Mouse (Mus musculus): Measurements from ENCODE around the gene Gm4871.
"Not testable (repeated sequence)": the region's sequence is repeated elsewhere in the genome, so short reads cannot be mapped to it uniquely, and the experiment has no call there.

Gm4871 gene

GRCm38 (mm10) chr5:145032391-145032790 lies at the start of gene Gm4871:
Gene Gm4871 (minus strand): TSS chr5:145032754.
- not testable (repeated sequence) for DNase-seq (ENCODE audit: low spot score)

GRCm38 (mm10) chr5:145081866-145082613 lies 49.5 kb upstream of the Gm4871 start:
- peak; percentile 52 for DNase-seq (ENCODE audit: low spot score)

GRCm38 (mm10) chr5:145075081-145075480 lies 42.5 kb upstream of the Gm4871 start:
- no peak for DNase-seq (ENCODE audit: low spot score)

GRCm38 (mm10) chr5:145071342-145071741 lies 38.8 kb upstream of the Gm4871 start:
- no peak for DNase-seq (ENCODE audit: low spot score)

GRCm38 (mm10) chr5:145069707-145070106 lies 37.2 kb upstream of the Gm4871 start:
- peak; percentile 78 for DNase-seq (ENCODE audit: low spot score)

GRCm38 (mm10) chr5:145068863-145069262 lies 36.3 kb upstream of the Gm4871 start:
- no peak for DNase-seq (ENCODE audit: low spot score)

- DNase-seq (ENCODE audit: low spot score), result no peak
These were observed 32.3 kb upstream of the Gm4871 start for GRCm38 (mm10) chr5:145064765-145065340.

GRCm38 (mm10) chr5:145059524-145059923 lies 27.0 kb upstream of the Gm4871 start:
- DNase-seq (ENCODE audit: low spot score), result no peak

GRCm38 (mm10) chr5:145058722-145059121 lies 26.2 kb upstream of the Gm4871 start:
- DNase-seq (ENCODE audit: low spot score), result no peak

GRCm38 (mm10) chr5:145057907-145058306 lies 25.4 kb upstream of the Gm4871 start:
- DNase-seq (ENCODE audit: low spot score), result no peak

- not testable (repeated sequence) for DNase-seq (ENCODE audit: low spot score)
These were observed 21.6 kb upstream of the Gm4871 start for GRCm38 (mm10) chr5:145054187-145054586.

- not testable (repeated sequence) for DNase-seq (ENCODE audit: low spot score)
These were observed 10.1 kb upstream of the Gm4871 start, which contains the start of gene 1700018F24Rik for GRCm38 (mm10) chr5:145042690-145043089. Gene 1700018F24Rik (plus strand): TSS chr5:145042990.

GRCm38 (mm10) chr5:145041628-145042027 lies 9.1 kb upstream of the Gm4871 start:
- peak; percentile 6 for DNase-seq (ENCODE audit: low spot score)

- not testable (repeated sequence) for DNase-seq (ENCODE audit: low spot score)
These were observed 2.1 kb downstream of the Gm4871 start for GRCm38 (mm10) chr5:145030476-145030875.

- not testable (repeated sequence) for DNase-seq (ENCODE audit: low spot score)
These were observed 11.8 kb downstream of the Gm4871 start for GRCm38 (mm10) chr5:145020712-145021111.

- not testable (repeated sequence) for DNase-seq (ENCODE audit: low spot score)
These were observed 12.3 kb downstream of the Gm4871 start for GRCm38 (mm10) chr5:145020254-145020653.

GRCm38 (mm10) chr5:145016761-145017160 lies 15.8 kb downstream of the Gm4871 start:
- not testable (repeated sequence) for DNase-seq (ENCODE audit: low spot score)

GRCm38 (mm10) chr5:145014278-145014677 lies 18.3 kb downstream of the Gm4871 start:
- DNase-seq (ENCODE audit: low spot score), result no peak

GRCm38 (mm10) chr5:145008878-145009659 lies 23.5 kb downstream of the Gm4871 start:
- no peak for DNase-seq (ENCODE audit: low spot score)

GRCm38 (mm10) chr5:145005596-145005995 lies 27.0 kb downstream of the Gm4871 start:
- no peak for DNase-seq (ENCODE audit: low spot score)

- no peak for DNase-seq (ENCODE audit: low spot score)
These were observed 28.1 kb downstream of the Gm4871 start for GRCm38 (mm10) chr5:145004495-145004894.

GRCm38 (mm10) chr5:145003362-145003761 lies 29.2 kb downstream of the Gm4871 start:
- no peak for DNase-seq (ENCODE audit: low spot score)

GRCm38 (mm10) chr5:144998491-144998890 lies 34.1 kb downstream of the Gm4871 start:
- no peak for DNase-seq (ENCODE audit: low spot score)

Measured in urinary bladder, postnatal 25 days (tissue).